In genomic region chr3:38381623-38382022, GRCm38 (mm10) we compare ENCODE assay signal across 16 mouse cellular contexts.
A peak's percentile ranks its signal among the peaks of the same experiment; 100 is the strongest.
DNase-seq lines count a peak whose midpoint lies in the region; ATAC-seq and TF ChIP-seq lines count a peak whose summit lies in the region.
"Had no signal": no experiment of that assay in that cellular context is flagged by ENCODE, and none has a peak within 500 bp of the region (broad histone marks: within the 10 kb centered on the region; RNA-seq: fewer than 3 reads in every experiment).

No protein-coding gene starts in this region.

- H3K4me1 ChIP-seq in heart, embryonic 11.5 days (ENCODE audit: control insufficient read depth, insufficient read depth, low read length): 0 out of 2 replicates have a peak, but pooled peaks cover 3% of the 10 kb centered on the region
- peaks cover 10% of the 10 kb centered on the region; the same call in 1 of the 2 replicates for H3K4me1 ChIP-seq in lung, embryonic 14.5 days (ENCODE audit: insufficient read depth)
- H3K4me1 ChIP-seq in stomach, embryonic 16.5 days (ENCODE audit: control insufficient read depth, insufficient read depth, low read length): peaks cover 4% of the 10 kb centered on the region; the same call in 1 of the 2 replicates
- H3K4me1 ChIP-seq: intestine, embryonic 15.5 days; limb, embryonic 12.5 days; neural tube, embryonic 15.5 days had no signal

- no peak overlapping the region for H3K9ac ChIP-seq in heart, embryonic 11.5 days (ENCODE audit: low read depth, low read length)
- no peak overlapping the region for H3K9ac ChIP-seq in lung, embryonic 14.5 days
- no peak overlapping the region for H3K9ac ChIP-seq in stomach, embryonic 16.5 days (ENCODE audit: low read length)
- H3K9ac ChIP-seq: intestine, embryonic 15.5 days; limb, embryonic 12.5 days; neural tube, embryonic 15.5 days had no signal

- ATAC-seq in heart, embryonic 11.5 days (replicated peaks; ENCODE audit: insufficient number of reproducible peaks, low FRiP score, low TSS enrichment): no peak
- ATAC-seq in lung, embryonic 14.5 days (ENCODE audit: insufficient read depth): peak; percentile 44; the same call in 1 of the 2 replicates
- ATAC-seq in stomach, embryonic 16.5 days (ENCODE audit: insufficient read depth, low FRiP score): peak; percentile 58; the same call in 1 of the 2 replicates
- ATAC-seq: forebrain, embryonic 16.5 days; intestine, embryonic 15.5 days had no signal

- peak; percentile 44 for DNase-seq in adrenal gland, adult 2 months
- DNase-seq in adrenal gland, postnatal 4 days (ENCODE audit: low spot score in 2 of 2): no peak
- DNase-seq in heart, postnatal 4 days: peak; percentile 25
- DNase-seq in lung, embryonic 14.5 days: peak; percentile 74
- DNase-seq in lung, postnatal 36 days: no peak
- DNase-seq in embryo, embryonic 10 days (ENCODE audit: low spot score): no peak
- DNase-seq: cerebellum, adult 11-12 months; layer of hippocampus, postnatal 36 days; retina, postnatal 1 day; spleen, adult 18-20 months had no signal

- H3K4me3 ChIP-seq in heart, embryonic 11.5 days (ENCODE audit: low read depth, low read length): no peak overlapping the region
- H3K4me3 ChIP-seq in lung, embryonic 14.5 days (ENCODE audit: low read depth, low read length): no peak overlapping the region
- H3K4me3 ChIP-seq in stomach, embryonic 16.5 days (replicated peaks; ENCODE audit: low read length): no peak overlapping the region
- H3K4me3 ChIP-seq: intestine, embryonic 15.5 days; limb, embryonic 12.5 days; neural tube, embryonic 15.5 days had no signal

- no peaks in the 10 kb centered on the region for H3K9me3 ChIP-seq in heart, embryonic 11.5 days (replicated peaks; ENCODE audit: control insufficient read depth, low read length)
- no peaks in the 10 kb centered on the region for H3K9me3 ChIP-seq in lung, embryonic 14.5 days (ENCODE audit: low read depth, low read length)
- no peaks in the 10 kb centered on the region; the same call in 1 of the 2 replicates for H3K9me3 ChIP-seq in stomach, embryonic 16.5 days (replicated peaks; ENCODE audit: control insufficient read depth, low read length)
- H3K9me3 ChIP-seq: intestine, embryonic 15.5 days; limb, embryonic 12.5 days had no signal

- 54% methylated on average over 5 of the region's 5 CpGs for WGBS in heart, embryonic 11.5 days (ENCODE audit: insufficient replicate concordance)
- WGBS in lung, embryonic 14.5 days: 27% methylated on average over 5 of the region's 5 CpGs
- 46% methylated on average over 5 of the region's 5 CpGs for WGBS in stomach, embryonic 16.5 days

- no peak overlapping the region for H3K4me2 ChIP-seq in heart, embryonic 11.5 days
- H3K4me2 ChIP-seq in lung, embryonic 14.5 days: no peak overlapping the region
- H3K4me2 ChIP-seq in stomach, embryonic 16.5 days (ENCODE audit: low read depth, low read length): no peak overlapping the region
- H3K4me2 ChIP-seq: intestine, embryonic 15.5 days; limb, embryonic 12.5 days; neural tube, embryonic 15.5 days had no signal

- no peak for TF ChIP-seq CTCF in lung, embryonic 14.5 days (IDR thresholded peaks at IDR 0.05; ENCODE audit: low read depth)

- no peaks in the 10 kb centered on the region for H3K36me3 ChIP-seq in heart, embryonic 11.5 days (ENCODE audit: control insufficient read depth, insufficient read depth, low read length)
- no peaks in the 10 kb centered on the region for H3K36me3 ChIP-seq in lung, embryonic 14.5 days (ENCODE audit: insufficient read depth)
- H3K36me3 ChIP-seq in stomach, embryonic 16.5 days (ENCODE audit: control insufficient read depth, insufficient read depth, low read length): no peaks in the 10 kb centered on the region
- H3K36me3 ChIP-seq: intestine, embryonic 15.5 days; limb, embryonic 12.5 days; neural tube, embryonic 15.5 days had no signal

- no peak overlapping the region for H3K27ac ChIP-seq in heart, embryonic 11.5 days (ENCODE audit: low read depth, low read length)
- 0 out of 2 replicates have a peak overlapping the region, but pooled peaks have one; percentile 13 for H3K27ac ChIP-seq in lung, embryonic 14.5 days (ENCODE audit: low read depth)
- no peak overlapping the region for H3K27ac ChIP-seq in stomach, embryonic 16.5 days (ENCODE audit: low read length)
- H3K27ac ChIP-seq: intestine, embryonic 15.5 days; limb, embryonic 12.5 days; neural tube, embryonic 15.5 days had no signal

- H3K27me3 ChIP-seq in heart, embryonic 11.5 days (ENCODE audit: control insufficient read depth, insufficient read depth, low read length): no peaks in the 10 kb centered on the region
- no peaks in the 10 kb centered on the region for H3K27me3 ChIP-seq in lung, embryonic 14.5 days (ENCODE audit: insufficient read depth, low read length)
- no peaks in the 10 kb centered on the region for H3K27me3 ChIP-seq in stomach, embryonic 16.5 days (ENCODE audit: control insufficient read depth, insufficient read depth, low read length)
- H3K27me3 ChIP-seq: intestine, embryonic 15.5 days; limb, embryonic 12.5 days; neural tube, embryonic 15.5 days had no signal

Comparison
In these comparisons a context has a peak if more than half of its experiments do, and no peak if none do; other contexts are left out.
1. DNase-seq: peak in adrenal gland, adult 2 months (single experiment), heart, postnatal 4 days (single experiment) and lung, embryonic 14.5 days (single experiment); none in adrenal gland, postnatal 4 days (0 of 2), lung, postnatal 36 days (single experiment) and embryo, embryonic 10 days (single experiment).